Mouse (Mus musculus) neutrophil, adult 59 days (primary cell): ENCODE measurements around the gene Cdh19. TPM values are rescaled to one million over a fixed set of nuclear protein-coding genes. Genes with fewer than 3 reads are reported as not detected.

Source experiments
- total RNA-seq, 2 experiments: library from RNA; stranded (reverse); gene quantifications; 1 replicate in 1 of 2; 2 replicates in 1 of 2; pipeline ENCODE4 v1.2.4; 2023

Gene Cdh19
- total RNA-seq = not detected

DNA sequence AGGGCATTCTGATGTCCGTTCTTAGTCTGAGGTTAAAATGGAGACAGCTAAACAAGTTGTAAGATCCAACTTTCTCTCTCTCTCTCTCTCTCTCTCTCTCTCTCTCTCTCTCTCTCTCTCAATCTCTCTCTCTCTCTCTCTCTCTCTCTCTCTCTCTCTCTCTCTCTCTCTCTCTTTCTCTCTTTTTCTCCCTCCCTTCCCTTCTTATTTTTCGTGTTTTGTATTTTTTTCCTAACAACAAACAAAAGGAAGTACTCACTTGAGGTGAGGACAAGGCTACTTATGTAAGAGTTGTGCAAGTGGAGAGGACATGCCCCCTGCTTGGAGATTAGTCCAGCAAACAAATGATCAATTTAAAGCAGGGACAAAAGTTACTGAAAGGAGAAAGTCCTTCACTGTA is at the start of gene Cdh19:
Gene Cdh19, minus strand, starts transcription at position 101 of the 400 bp plus-strand sequence.

